Mouse (Mus musculus): ENCODE results near the gene Cyp4b1. TPM values are rescaled to one million over a fixed set of nuclear protein-coding genes. Genes with fewer than 3 reads are reported as not detected.

Gene Cyp4b1
- polyA plus RNA-seq, 1 experiment from 2014 or later = 0.99 TPM

- H3K4me2 ChIP-seq (replicated peaks) = no peak overlapping the region
- no peaks in the 10 kb centered on the region for H3K36me3 ChIP-seq (replicated peaks; ENCODE audit: control insufficient read depth, insufficient read depth)
- H3K9me3 ChIP-seq (ENCODE audit: control insufficient read depth, low read length) = no peaks in the 10 kb centered on the region
- H3K4me3 ChIP-seq (replicated peaks; ENCODE audit: low read length) = no peak overlapping the region
- WGBS = 85% methylated on average over 2 of the region's 2 CpGs
- H3K27ac ChIP-seq = no peak overlapping the region
- DNase-seq (ENCODE audit: low spot score) (no peak), ATAC-seq (ENCODE audit: low FRiP score) (no peak)
- H3K27me3 ChIP-seq (ENCODE audit: control insufficient read depth, insufficient read depth, low read length) = no peaks in the 10 kb centered on the region
- H3K4me1 ChIP-seq (replicated peaks; ENCODE audit: control insufficient read depth, insufficient read depth, low read length) = no peaks in the 10 kb centered on the region
- no peak overlapping the region for H3K9ac ChIP-seq
Observed at GRCm38 (mm10) chr4:115575776-115576175, 71.7 kb downstream of the Cyp4b1 start.

- Histone ChIP-seq H3K27me3 (ENCODE audit: control insufficient read depth, insufficient read depth, low read length) (no peaks in the 10 kb centered on the region), H3K36me3 (replicated peaks; ENCODE audit: control insufficient read depth, insufficient read depth) (no peaks in the 10 kb centered on the region), H3K9ac (no peak overlapping the region), H3K9me3 (ENCODE audit: control insufficient read depth, low read length) (no peaks in the 10 kb centered on the region), H3K4me2 (replicated peaks) (no peak overlapping the region), H3K27ac (no peak overlapping the region), H3K4me1 (replicated peaks; ENCODE audit: control insufficient read depth, insufficient read depth, low read length) (no peaks in the 10 kb centered on the region), H3K4me3 (replicated peaks; ENCODE audit: low read length) (no peak overlapping the region)
- 90% methylated on average over 3 of the region's 3 CpGs for WGBS
- ATAC-seq (ENCODE audit: low FRiP score) (no peak), DNase-seq (ENCODE audit: low spot score) (no peak)
Observed at GRCm38 (mm10) chr4:115575255-115575654, 72.3 kb downstream of the Cyp4b1 start.

Other genes starting within 250 kb of the Cyp4b1 start
- gene Cyp4a12b, start 236.1 kb downstream of the Cyp4b1 start, polyA plus RNA-seq (2014; fragmentation: Nextera tagmentation; extraction: Ambion mirVana) = not detected in 2 replicates
- gene Cyp4a30b, start 195.1 kb downstream of the Cyp4b1 start, polyA plus RNA-seq (2014; fragmentation: Nextera tagmentation; extraction: Ambion mirVana) = not detected in 2 replicates
- gene Cyp4a14, start 151.6 kb downstream of the Cyp4b1 start, polyA plus RNA-seq (2014; fragmentation: Nextera tagmentation; extraction: Ambion mirVana) = not detected in 2 replicates
- gene Cyp4a10, start 129.5 kb downstream of the Cyp4b1 start, polyA plus RNA-seq (2014; fragmentation: Nextera tagmentation; extraction: Ambion mirVana) = not detected in 2 replicates
- not detected in 2 replicates for gene Cyp4a31, start 84.1 kb downstream of the Cyp4b1 start, polyA plus RNA-seq (2014; fragmentation: Nextera tagmentation; extraction: Ambion mirVana)
- not detected in 2 replicates for gene Cyp4a32, start 46.8 kb downstream of the Cyp4b1 start, polyA plus RNA-seq (2014; fragmentation: Nextera tagmentation; extraction: Ambion mirVana)
- gene Efcab14, start 90.0 kb upstream of the Cyp4b1 start, polyA plus RNA-seq (2014; fragmentation: Nextera tagmentation; extraction: Ambion mirVana) = 23.9 and 25.5 TPM in 2 replicates
- 0.27 and 0.33 TPM in 2 replicates for gene Tex38, start 133.3 kb upstream of the Cyp4b1 start, polyA plus RNA-seq (2014; fragmentation: Nextera tagmentation; extraction: Ambion mirVana)
- gene Atpaf1, start 137.1 kb upstream of the Cyp4b1 start, polyA plus RNA-seq (2014; fragmentation: Nextera tagmentation; extraction: Ambion mirVana) = 40.9 and 45.6 TPM in 2 replicates
- 5.5 and 5.8 TPM in 2 replicates for gene Mob3c, start 180.4 kb upstream of the Cyp4b1 start, polyA plus RNA-seq (2014; fragmentation: Nextera tagmentation; extraction: Ambion mirVana)
- gene Mknk1, start 191.5 kb upstream of the Cyp4b1 start, polyA plus RNA-seq (2014; fragmentation: Nextera tagmentation; extraction: Ambion mirVana) = 21.3 and 21.6 TPM in 2 replicates
- gene Kncn, start 236.7 kb upstream of the Cyp4b1 start, polyA plus RNA-seq (2014; fragmentation: Nextera tagmentation; extraction: Ambion mirVana) = 0.13 TPM in 1 of 2 replicates, not detected in the other
- 0.13 TPM in 1 of 2 replicates, not detected in the other for gene 6430628N08Rik, start 242.9 kb upstream of the Cyp4b1 start, polyA plus RNA-seq (2014; fragmentation: Nextera tagmentation; extraction: Ambion mirVana)